Mouse (Mus musculus) yolk sac, embryonic 10.5 days (tissue): ENCODE data around the gene Chmp3.

Experiments
- DNase-seq: peaks from one replicate; pipeline ENCODE4 v3.0.0-alpha.2; 2017; ENCODE audit warnings: low spot score

The Chmp3 gene

GRCm38 (mm10) chr6:71609968-71610367 is 66.4 kb downstream of the Chmp3 start:
- DNase-seq = no peak

DNA sequence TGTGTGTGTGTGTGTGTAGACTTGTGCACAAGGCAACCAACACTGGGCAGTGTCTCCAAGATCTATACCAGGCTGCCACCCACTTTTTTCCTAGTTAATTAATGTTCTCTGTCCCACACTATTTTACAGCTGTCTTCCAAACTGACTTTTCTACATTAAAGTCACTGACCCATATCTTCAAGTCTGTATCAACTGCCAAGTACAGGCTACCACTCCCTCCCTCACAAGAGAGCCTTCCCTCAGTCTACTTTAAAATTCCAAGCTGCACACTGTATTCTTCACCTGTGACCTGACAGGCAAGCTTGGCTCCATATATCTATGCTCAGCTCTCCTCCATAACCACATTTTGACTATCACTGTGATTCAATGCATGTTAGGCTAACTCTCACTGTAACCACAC is 69.6 kb downstream of the Chmp3 start:
- no peak for DNase-seq

- DNase-seq = no peak
Observed at GRCm38 (mm10) chr6:71616959-71617358, 73.4 kb downstream of the Chmp3 start.

DNA sequence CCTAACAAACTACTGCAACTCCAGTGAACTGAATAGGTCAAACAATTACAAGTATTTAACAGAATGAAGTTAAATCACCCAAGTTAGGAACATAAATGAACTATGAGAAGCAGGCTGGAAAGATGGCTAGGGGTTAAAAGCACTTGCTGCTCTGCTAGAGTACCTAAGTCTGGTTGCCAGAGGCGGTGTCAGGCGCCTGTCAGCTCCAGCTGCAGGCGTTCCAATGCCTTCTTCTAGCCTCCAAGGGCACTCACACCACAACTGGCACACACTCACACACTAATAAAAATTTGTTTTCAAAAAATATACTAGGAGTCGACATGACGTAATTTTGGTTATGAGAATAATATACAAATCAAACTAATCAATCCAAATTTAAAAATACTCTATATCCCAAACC is 78.0 kb downstream of the Chmp3 start:
- DNase-seq = no peak

DNA sequence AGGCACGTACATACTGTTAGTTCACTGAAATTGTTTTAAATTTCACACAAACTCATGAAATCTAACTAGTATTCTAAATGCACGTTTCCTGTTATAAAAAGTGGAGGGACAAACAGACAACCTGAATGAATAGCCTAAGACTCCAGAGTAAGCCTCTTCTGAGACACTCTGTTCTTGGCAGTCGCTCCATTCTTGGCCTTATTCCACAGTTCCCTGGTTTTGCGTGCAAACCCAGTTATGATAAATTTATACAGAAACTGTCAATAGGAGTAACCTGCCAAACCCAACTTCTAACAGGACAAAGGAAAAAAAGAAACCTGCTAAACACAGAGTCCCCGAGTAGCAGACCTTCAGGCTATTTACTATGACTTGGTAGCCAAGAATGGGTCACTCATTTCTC is 78.4 kb downstream of the Chmp3 start:
- no peak for DNase-seq

- no peak for DNase-seq
Observed at GRCm38 (mm10) chr6:71624723-71625122, 81.1 kb downstream of the Chmp3 start.

GRCm38 (mm10) chr6:71625984-71626383 is 82.4 kb downstream of the Chmp3 start:
- DNase-seq = no peak

DNA sequence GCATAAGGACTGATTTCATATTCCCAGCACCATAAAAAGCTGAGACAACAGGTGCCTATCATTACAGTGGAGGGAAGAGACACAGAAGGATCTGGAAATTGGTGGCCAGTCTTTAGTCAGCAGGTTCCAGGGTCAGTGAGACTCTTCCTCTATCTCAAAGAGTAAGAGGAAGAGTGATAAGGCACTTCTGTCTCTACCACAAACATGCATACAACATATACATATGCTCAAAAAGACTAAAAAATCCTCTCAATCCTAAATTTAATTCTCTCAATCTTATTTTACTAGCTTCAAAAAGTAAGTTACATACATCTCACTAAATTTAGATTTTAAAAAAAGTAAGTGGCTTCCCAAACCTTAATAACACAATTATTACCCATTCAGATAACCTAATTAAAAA is 83.7 kb downstream of the Chmp3 start:
- DNase-seq = no peak

- DNase-seq = no peak
Observed at GRCm38 (mm10) chr6:71631196-71631595, 87.6 kb downstream of the Chmp3 start.

DNA sequence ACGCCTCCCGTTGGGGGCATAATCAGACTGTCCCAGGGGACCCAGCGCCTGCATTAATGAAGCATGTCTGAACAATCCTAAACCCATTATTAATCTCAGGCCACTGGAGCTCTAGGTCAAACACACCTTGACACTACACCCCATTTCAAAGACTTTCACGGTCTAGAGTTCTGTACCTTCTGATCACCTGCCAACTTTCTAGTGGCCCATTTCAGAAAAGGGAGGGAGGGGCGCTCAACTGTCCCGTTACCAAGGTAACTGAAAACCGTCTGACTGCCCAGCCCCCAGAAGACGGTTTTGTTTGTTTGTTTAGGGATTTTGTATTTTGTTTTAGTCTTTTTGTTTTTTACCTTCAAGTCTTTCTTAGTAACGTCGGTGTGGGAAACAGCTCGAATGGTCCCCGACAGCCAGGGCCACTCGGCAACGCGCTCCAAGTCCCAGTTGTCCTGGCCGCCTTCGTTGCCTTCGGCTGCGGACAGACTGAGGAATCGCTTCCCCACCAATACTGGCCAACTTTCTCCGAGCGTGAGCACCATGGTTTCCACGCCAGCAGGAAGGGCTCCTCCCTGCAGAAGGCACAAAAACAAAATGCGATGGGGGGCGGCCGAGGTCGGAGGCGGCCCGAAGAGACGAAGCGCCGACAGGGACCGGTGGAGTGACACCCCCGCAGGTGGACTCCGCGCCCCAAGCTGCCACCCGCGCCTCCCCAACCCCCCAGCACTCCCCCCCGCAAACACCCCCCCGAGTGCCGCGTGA is 88.3 kb downstream of the Chmp3 start:
- peak; percentile 38 for DNase-seq
